Mouse (Mus musculus) embryonic fibroblast, embryonic 13.5 days (primary cell): ENCODE measurements around the gene Eif4g3.

Source experiments
- CTCF ChIP-seq: IDR thresholded peaks from 2 replicates; pipeline ENCODE4 v1.5.1; 2011; ENCODE audit warnings: mild to moderate bottlenecking, control low read depth, low read length, moderate library complexity, borderline replicate concordance; ENCODE audit not compliant: insufficient read depth
- POLR2A ChIP-seq: IDR thresholded peaks from 2 replicates; pipeline ENCODE4 v1.6.1; 2011; ENCODE audit warnings: low read depth, mild to moderate bottlenecking, control low read depth, low read length, moderate library complexity

- TF ChIP-seq POLR2A (no peak), CTCF (peak; percentile 77)
These were observed 28.8 kb upstream of the Eif4g3 start for GRCm38 (mm10) chr4:137963881-137964584.
